Mouse (Mus musculus) midbrain, embryonic 14.5 days (tissue): ENCODE measurements around the gene Fgfr2. TPM values are rescaled to one million over a fixed set of nuclear protein-coding genes. Genes with fewer than 3 reads are reported as not detected.

Experiments used
- ATAC-seq: fragments of 200-750 bp; cut with Nextera tagmentation; 2 replicates; pipeline ENCODE4 v1.8.0; 2017; ENCODE audit warnings: moderate number of reproducible peaks, moderate library complexity; ENCODE audit not compliant: low FRiP score, low TSS enrichment
- DNase-seq: peaks from one replicate; pipeline ENCODE4 v3.0.0-alpha.2; 2015
- H3K27ac ChIP-seq: fragments of 300-500 bp; sonication (generic); replicated peaks from 2 replicates; pipeline ENCODE4 v1.5.1; 2014; ENCODE audit warnings: mild to moderate bottlenecking, low read depth, low read length, moderate library complexity
- H3K27me3 ChIP-seq: fragments of 300-500 bp; sonication (generic); 2 replicates; pipeline ENCODE4 v1.6.1; 2014; ENCODE audit warnings: low read length, control low read depth, mixed read lengths; ENCODE audit not compliant: control insufficient read depth, insufficient read depth
- H3K36me3 ChIP-seq: fragments of 300-500 bp; sonication (generic); 2 replicates; pipeline ENCODE4 v1.6.1; 2014; ENCODE audit warnings: low read length, control low read depth; ENCODE audit not compliant: control insufficient read depth, insufficient read depth
- H3K4me1 ChIP-seq: fragments of 300-500 bp; sonication (generic); 2 replicates; pipeline ENCODE4 v1.6.1; 2014; ENCODE audit warnings: mild to moderate bottlenecking, antibody characterized with exemption, low read length, control low read depth; ENCODE audit not compliant: control insufficient read depth, insufficient read depth
- H3K4me2 ChIP-seq: fragments of 300-500 bp; sonication (generic); 2 replicates; pipeline ENCODE4 v1.6.1; 2014; ENCODE audit warnings: mild to moderate bottlenecking, low read length, moderate library complexity
- H3K4me3 ChIP-seq: fragments of 300-500 bp; sonication (generic); replicated peaks from 2 replicates; pipeline ENCODE4 v1.5.1; 2014; ENCODE audit warnings: low read depth, low read length
- H3K9ac ChIP-seq: fragments of 300-500 bp; sonication (generic); replicated peaks from 2 replicates; pipeline ENCODE4 v1.6.1; 2014; ENCODE audit warnings: mild to moderate bottlenecking, low read length, moderate library complexity
- H3K9me3 ChIP-seq: fragments of 300-500 bp; sonication (generic); 2 replicates; pipeline ENCODE4 v1.6.1; 2016; ENCODE audit warnings: low read length, control low read depth, mixed read lengths; ENCODE audit not compliant: control insufficient read depth
- WGBS: fragments of 180-500 bp; shearing (Covaris S2); extraction: QIAGEN DNeasy Blood & Tissue Kit; methylation state at CpG from one replicate; pipeline ENCODE4 v1.1.7; 2014; 5-methylcytosine and 5-hydroxymethylcytosine counted together
- polyA plus RNA-seq: library from polyadenylated mRNA; unstranded; fragments of >200 nt; fragmentation: Nextera tagmentation; extraction: Ambion mirVana; gene quantifications from 2 replicates; pipeline ENCODE4 v1.2.1, GENCODE M21; 2014

The Fgfr2 gene
- polyA plus RNA-seq, 1 experiment from 2014 or later: 28.1 TPM

GRCm38 (mm10) chr7:132555911-132556310, 567.2 kb downstream of the Fgfr2 start:
- ATAC-seq (no peak), DNase-seq (no peak)
- Histone ChIP-seq H3K9ac (no peak overlapping the region), H3K9me3 (no peaks in the 10 kb centered on the region), H3K36me3 (peaks cover 36% of the 10 kb centered on the region), H3K27ac (no peak overlapping the region), H3K4me1 (no peaks in the 10 kb centered on the region), H3K27me3 (no peaks in the 10 kb centered on the region), H3K4me3 (no peak overlapping the region), H3K4me2 (no peak overlapping the region)
- 47% methylated on average over 4 of the region's 4 CpGs for WGBS

DNA sequence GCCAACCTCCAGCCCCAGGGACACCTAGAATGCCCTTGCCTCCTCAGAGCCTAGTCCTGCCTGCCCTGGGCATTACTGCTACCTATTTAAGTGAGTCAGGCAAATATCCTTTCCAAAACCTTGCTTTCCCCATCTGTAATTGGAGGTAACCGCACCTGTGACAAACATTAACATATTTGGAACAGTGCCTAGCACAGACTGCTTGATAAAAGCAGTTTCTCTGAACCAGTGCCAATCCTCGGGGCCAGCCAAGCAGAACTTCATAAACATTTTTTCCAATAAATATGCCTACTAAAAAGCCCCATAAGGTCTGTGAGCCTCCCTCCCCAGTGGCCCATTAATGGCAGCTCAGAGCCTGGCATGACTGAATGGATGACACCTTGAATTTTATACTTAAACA, 569.1 kb downstream of the Fgfr2 start:
- whole genome bisulfite sequencing: 74% methylated on average over 2 of the region's 2 CpGs
- H3K36me3 ChIP-seq: peaks cover 19% of the 10 kb centered on the region
- ATAC-seq (no peak), DNase-seq (peak; percentile 35)
- no peak overlapping the region for H3K9ac ChIP-seq
- no peak overlapping the region for H3K4me2 ChIP-seq
- H3K27ac ChIP-seq: no peak overlapping the region
- no peak overlapping the region for H3K4me3 ChIP-seq
- H3K27me3 ChIP-seq: no peaks in the 10 kb centered on the region
- no peaks in the 10 kb centered on the region for H3K9me3 ChIP-seq
- no peaks in the 10 kb centered on the region for H3K4me1 ChIP-seq

DNA sequence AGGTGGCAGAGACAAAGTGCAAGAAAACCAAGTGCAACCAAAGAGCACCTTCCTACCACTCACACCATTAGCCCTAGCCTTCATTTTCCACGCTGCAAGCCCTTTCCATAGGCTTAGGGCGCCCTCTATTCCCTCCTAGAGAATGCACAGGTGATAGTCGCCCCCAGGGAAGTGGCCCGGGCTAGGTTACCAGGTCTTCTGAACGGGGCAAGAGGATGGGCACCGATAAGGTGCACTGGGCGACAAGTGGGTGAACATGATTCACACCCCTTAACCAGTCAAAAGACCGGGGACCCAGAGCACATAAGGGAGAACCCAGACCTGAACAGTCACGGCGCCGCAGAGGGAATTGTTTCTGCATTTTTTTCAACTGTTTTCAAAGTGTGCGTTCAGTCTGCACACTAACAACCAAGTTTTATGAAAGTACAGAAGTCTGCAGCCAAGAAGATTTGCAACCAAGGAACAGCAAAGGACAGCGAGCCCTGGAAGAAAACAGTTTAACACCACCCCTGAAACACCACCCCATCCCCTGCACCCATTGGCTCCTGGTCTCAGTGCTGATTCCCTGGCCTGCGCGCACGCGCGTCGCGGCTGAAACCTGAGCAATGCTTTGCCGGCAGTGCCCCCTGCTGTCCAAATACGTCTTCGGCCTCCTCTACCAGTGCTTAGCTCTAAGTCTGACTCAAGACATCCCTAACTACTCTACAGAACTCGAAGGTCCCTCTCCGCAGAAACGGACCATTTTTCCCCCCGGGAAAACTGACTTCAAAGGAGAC, 571.6 kb downstream of the Fgfr2 start:
- ATAC-seq: peak; percentile 93
- no peak overlapping the region for H3K27ac ChIP-seq
- H3K9ac ChIP-seq: peak overlapping the region; percentile 49
- no peaks in the 10 kb centered on the region for H3K36me3 ChIP-seq
- H3K4me2 ChIP-seq: peak overlapping the region; percentile 74
- H3K4me1 ChIP-seq: no peaks in the 10 kb centered on the region
- 2% methylated on average over 27 of the region's 27 CpGs for WGBS
- H3K27me3 ChIP-seq: no peaks in the 10 kb centered on the region
- H3K9me3 ChIP-seq: no peaks in the 10 kb centered on the region
- peak overlapping the region; percentile 40 for H3K4me3 ChIP-seq
- DNase-seq: peak; percentile 97

GRCm38 (mm10) chr7:132547126-132547525, 576.0 kb downstream of the Fgfr2 start:
- H3K4me3 ChIP-seq: no peak overlapping the region
- no peak for ATAC-seq
- no peaks in the 10 kb centered on the region for H3K9me3 ChIP-seq
- H3K4me2 ChIP-seq: no peak overlapping the region
- 80% methylated on average over 3 of the region's 3 CpGs for WGBS
- no peak overlapping the region for H3K27ac ChIP-seq
- no peak for DNase-seq
- H3K36me3 ChIP-seq: no peaks in the 10 kb centered on the region
- no peaks in the 10 kb centered on the region for H3K27me3 ChIP-seq
- H3K9ac ChIP-seq: no peak overlapping the region
- H3K4me1 ChIP-seq: no peaks in the 10 kb centered on the region

DNA sequence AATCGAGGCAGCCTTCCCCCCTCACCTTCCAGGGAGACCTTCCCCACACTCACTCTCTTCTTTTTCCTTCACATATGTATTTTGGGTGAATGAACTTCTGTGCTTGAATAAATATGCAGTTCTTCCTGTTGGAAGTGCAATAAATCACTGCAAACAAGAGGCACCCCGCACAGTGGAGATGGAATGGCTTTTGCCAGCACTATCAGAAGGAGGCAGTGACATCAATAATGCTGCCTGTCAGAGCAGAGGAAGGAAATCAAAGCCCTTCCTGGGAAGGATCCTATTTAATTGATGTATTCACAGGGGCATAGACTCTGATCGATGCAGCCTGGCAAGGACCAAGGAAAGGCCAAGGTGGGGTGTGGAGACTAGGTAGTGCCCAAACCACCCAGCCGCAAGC, 580.7 kb downstream of the Fgfr2 start:
- no peaks in the 10 kb centered on the region for H3K9me3 ChIP-seq
- no peak overlapping the region for H3K4me2 ChIP-seq
- DNase-seq (no peak), ATAC-seq (no peak)
- no peak overlapping the region for H3K27ac ChIP-seq
- H3K4me1 ChIP-seq: no peaks in the 10 kb centered on the region
- no peaks in the 10 kb centered on the region for H3K27me3 ChIP-seq
- no peaks in the 10 kb centered on the region for H3K36me3 ChIP-seq
- WGBS: 86% methylated on average over 4 of the region's 4 CpGs
- no peak overlapping the region for H3K9ac ChIP-seq
- H3K4me3 ChIP-seq: no peak overlapping the region

DNA sequence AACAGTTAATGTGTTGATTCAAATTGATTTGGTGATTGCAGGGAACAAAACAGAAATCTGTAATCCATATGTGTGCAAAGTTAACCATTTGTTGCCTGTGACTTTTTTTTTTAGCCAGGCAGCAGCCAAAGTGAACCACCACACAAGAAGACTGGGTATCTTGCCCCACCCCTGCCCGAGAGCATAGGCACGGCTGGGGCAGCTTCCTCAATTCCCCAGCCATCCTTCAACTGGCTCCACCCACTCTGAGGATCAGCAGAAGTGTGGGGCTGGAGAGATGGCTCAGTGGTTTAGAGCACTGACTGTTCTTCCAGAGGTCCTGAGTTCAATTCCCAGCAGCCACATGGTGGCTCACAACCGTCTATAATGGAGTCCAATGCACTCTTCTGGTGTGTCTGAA, 581.6 kb downstream of the Fgfr2 start:
- ATAC-seq (no peak), DNase-seq (no peak)
- 65% methylated on average over 3 of the region's 3 CpGs for WGBS
- H3K9me3 ChIP-seq: no peaks in the 10 kb centered on the region
- H3K9ac ChIP-seq: no peak overlapping the region
- H3K36me3 ChIP-seq: no peaks in the 10 kb centered on the region
- H3K27me3 ChIP-seq: no peaks in the 10 kb centered on the region
- H3K4me2 ChIP-seq: no peak overlapping the region
- H3K4me1 ChIP-seq: no peaks in the 10 kb centered on the region
- no peak overlapping the region for H3K27ac ChIP-seq
- H3K4me3 ChIP-seq: no peak overlapping the region

- DNase-seq (no peak), ATAC-seq (no peak)
- Histone ChIP-seq H3K4me3 (no peak overlapping the region), H3K4me2 (no peak overlapping the region), H3K9ac (no peak overlapping the region), H3K27ac (no peak overlapping the region), H3K36me3 (no peaks in the 10 kb centered on the region), H3K4me1 (no peaks in the 10 kb centered on the region), H3K27me3 (no peaks in the 10 kb centered on the region), H3K9me3 (no peaks in the 10 kb centered on the region)
- 85% methylated on average over 4 of the region's 4 CpGs for WGBS
These were observed 582.6 kb downstream of the Fgfr2 start for GRCm38 (mm10) chr7:132540597-132540996.

GRCm38 (mm10) chr7:132529206-132529605, 593.9 kb downstream of the Fgfr2 start:
- Histone ChIP-seq H3K4me2 (no peak overlapping the region), H3K36me3 (no peaks in the 10 kb centered on the region), H3K9me3 (no peaks in the 10 kb centered on the region), H3K27ac (no peak overlapping the region), H3K27me3 (no peaks in the 10 kb centered on the region), H3K4me3 (no peak overlapping the region), H3K9ac (no peak overlapping the region), H3K4me1 (no peaks in the 10 kb centered on the region)
- WGBS: 76% methylated on average over 3 of the region's 3 CpGs
- no peak for DNase-seq
- ATAC-seq: no peak

DNA sequence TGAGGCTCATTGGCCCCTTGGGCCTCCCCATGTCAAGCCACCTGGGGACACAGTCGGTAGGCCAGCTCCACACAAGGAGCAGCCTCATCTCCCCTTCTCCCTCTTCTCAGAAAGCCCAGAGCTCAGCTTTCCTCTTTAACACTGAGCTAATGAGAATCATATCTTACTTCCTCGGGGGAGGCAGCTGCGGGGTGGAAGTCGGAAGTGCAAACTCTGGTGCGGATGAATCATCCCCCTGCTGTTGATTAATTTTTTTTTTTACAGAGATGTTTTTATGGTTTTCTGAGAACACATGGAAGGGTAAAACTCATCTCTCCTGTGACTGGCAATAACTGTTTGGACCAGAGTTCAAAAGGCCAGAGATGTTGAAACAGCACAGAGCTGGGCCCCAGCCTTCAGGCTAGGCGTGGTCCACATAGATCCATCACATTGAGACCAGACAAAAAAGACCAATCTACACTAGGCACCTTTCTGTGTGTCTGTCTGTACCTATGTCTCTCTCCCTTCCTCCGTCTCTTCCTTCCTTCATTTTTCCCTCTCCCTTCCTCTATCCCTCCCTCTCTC, 609.6 kb downstream of the Fgfr2 start:
- 88% methylated on average over 7 of the region's 7 CpGs for WGBS
- H3K9ac ChIP-seq: no peak overlapping the region
- H3K4me2 ChIP-seq: no peak overlapping the region
- no peaks in the 10 kb centered on the region for H3K4me1 ChIP-seq
- H3K4me3 ChIP-seq: no peak overlapping the region
- H3K36me3 ChIP-seq: no peaks in the 10 kb centered on the region
- H3K27ac ChIP-seq: no peak overlapping the region
- no peaks in the 10 kb centered on the region for H3K27me3 ChIP-seq
- no peak for ATAC-seq
- no peaks in the 10 kb centered on the region for H3K9me3 ChIP-seq
- no peak for DNase-seq
